Mouse (Mus musculus): ENCODE measurements around the gene Zfp729b.

The Zfp729b gene

GRCm38 (mm10) chr13:67609066-67609876 lies at the start of gene Zfp729b:
Zfp729b (minus strand) TSS chr13:67609707.
- DNase-seq, result peak; percentile 86 to 89

GRCm38 (mm10) chr13:67652496-67652895 lies 43.0 kb upstream of the Zfp729b start:
- DNase-seq, result no peak

- peak; percentile 74 to 82 for DNase-seq
These were observed 27.9 kb upstream of the Zfp729b start, which contains the start of the genes Gm49345 and Zfp729a for GRCm38 (mm10) chr13:67637294-67638007. Gm49345 (minus strand) TSS chr13:67637769. Zfp729a (minus strand) TSS chr13:67637791.

- no peak for DNase-seq
These were observed 601 bp upstream of the Zfp729b start for GRCm38 (mm10) chr13:67610108-67610507.

GRCm38 (mm10) chr13:67572591-67573189 lies 36.8 kb downstream of the Zfp729b start:
- DNase-seq, result no peak

GRCm38 (mm10) chr13:67553730-67554129 lies 55.8 kb downstream of the Zfp729b start, which contains the start of gene Zfp748:
Zfp748 (minus strand) TSS chr13:67553830.
- DNase-seq, result no peak

- DNase-seq, result peak; percentile 83 to 87
These were observed 56.8 kb downstream of the Zfp729b start for GRCm38 (mm10) chr13:67552505-67553346.

- DNase-seq, result no peak
These were observed 63.6 kb downstream of the Zfp729b start for GRCm38 (mm10) chr13:67545941-67546340.

Data from thymus, postnatal 36 days (tissue).